Mouse (Mus musculus) embryonic facial prominence, embryonic 13.5 days (tissue): ENCODE data around the gene Armcx4. TPM values are rescaled to one million over a fixed set of nuclear protein-coding genes. Genes with fewer than 3 reads are reported as not detected.

Source experiments
- polyA plus RNA-seq: library from polyadenylated mRNA; unstranded; fragments of >200 nt; fragmentation: Nextera tagmentation; extraction: Ambion mirVana; gene quantifications from 2 replicates; pipeline ENCODE4 v1.2.1, GENCODE M21; 2015

Gene Armcx4
- polyA plus RNA-seq, 1 experiment from 2014 or later, result 6.6 TPM

Other genes starting within 250 kb of the Armcx4 start
- 0.15 and 0.24 TPM in 2 replicates for gene Taf7l, start 210.0 kb upstream of the Armcx4 start, polyA plus RNA-seq
- 66.8 and 78.8 TPM in 2 replicates for gene Timm8a1, start 144.7 kb upstream of the Armcx4 start, polyA plus RNA-seq
- 1.4 and 1.5 TPM in 2 replicates for gene Btk, start 102.9 kb upstream of the Armcx4 start, polyA plus RNA-seq
- 430 and 455 TPM in 2 replicates for gene Rpl36a, start 100.9 kb upstream of the Armcx4 start, polyA plus RNA-seq
- 4.0 and 4.5 TPM in 2 replicates for gene Gla, start 85.4 kb upstream of the Armcx4 start, polyA plus RNA-seq
- 151 and 169 TPM in 2 replicates for gene Hnrnph2, start 85.3 kb upstream of the Armcx4 start, polyA plus RNA-seq
- 63.3 and 68.0 TPM in 2 replicates for gene Armcx1, start 31.4 kb downstream of the Armcx4 start, polyA plus RNA-seq
- 34.5 and 36.6 TPM in 2 replicates for gene Armcx6, start 64.9 kb downstream of the Armcx4 start, polyA plus RNA-seq
- gene Armcx3, start 70.1 kb downstream of the Armcx4 start, polyA plus RNA-seq, result 62.5 and 65.7 TPM in 2 replicates
- gene Armcx2, start 122.7 kb downstream of the Armcx4 start, polyA plus RNA-seq, result 86.4 and 88.3 TPM in 2 replicates